Mouse (Mus musculus): ENCODE measurements around the gene Cers6.

DNA sequence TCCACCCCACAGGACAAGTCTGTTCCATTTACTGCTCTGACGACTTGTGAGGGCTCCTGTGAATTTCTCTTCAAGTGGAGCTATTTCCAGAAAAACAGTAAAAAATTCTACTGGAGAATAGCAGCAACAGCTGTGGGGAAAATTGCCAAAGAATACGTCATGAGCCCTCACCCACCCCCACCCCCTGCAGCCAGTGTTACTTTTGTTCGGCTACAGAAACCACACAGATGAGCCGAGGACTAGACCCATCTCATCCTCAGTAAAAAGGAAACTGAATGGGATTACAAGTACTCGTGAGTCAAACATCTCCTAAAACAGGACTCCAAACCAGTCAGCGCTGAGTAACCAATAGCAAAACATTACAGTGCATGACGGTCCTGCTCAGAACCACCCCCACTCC is 248.5 kb downstream of the Cers6 start:
- no peak for TF ChIP-seq CTCF (IDR thresholded peaks at IDR 0.05; ENCODE audit: low read depth)
- TF ChIP-seq EP300 (IDR thresholded peaks at IDR 0.05; ENCODE audit: low read depth), result no peak

Measured in liver, embryonic 14.5 days (tissue).